Mouse (Mus musculus) midbrain, embryonic 11.5 days (tissue): ENCODE data around the gene Scin. TPM values are rescaled to one million over a fixed set of nuclear protein-coding genes. Genes with fewer than 3 reads are reported as not detected.

ENCODE experiments used
- ATAC-seq: fragments of 200-750 bp; cut with Nextera tagmentation; 2 replicates; pipeline ENCODE4 v1.8.0; 2017; ENCODE audit warnings: moderate TSS enrichment, moderate library complexity; ENCODE audit not compliant: low FRiP score
- DNase-seq: peaks from one replicate; pipeline ENCODE4 v3.0.0; 2015; ENCODE audit warnings: low spot score; ENCODE audit errors: missing footprints
- H3K27ac ChIP-seq: fragments of 300-500 bp; sonication (generic); 2 replicates; pipeline ENCODE4 v1.5.1; 2014; ENCODE audit warnings: low read depth, low read length
- H3K27me3 ChIP-seq: fragments of 300-500 bp; sonication (generic); 2 replicates; pipeline ENCODE4 v1.6.1; 2014; ENCODE audit warnings: mild to moderate bottlenecking, low read length, moderate library complexity, mixed read lengths; ENCODE audit not compliant: control insufficient read depth, insufficient read depth
- H3K36me3 ChIP-seq: fragments of 300-500 bp; sonication (generic); 2 replicates; pipeline ENCODE4 v1.6.1; 2014; ENCODE audit warnings: mild to moderate bottlenecking, low read length, moderate library complexity, mixed read lengths; ENCODE audit not compliant: control insufficient read depth, insufficient read depth
- H3K4me1 ChIP-seq: fragments of 300-500 bp; sonication (generic); 2 replicates; pipeline ENCODE4 v1.6.1; 2014; ENCODE audit warnings: low read length; ENCODE audit not compliant: control insufficient read depth, insufficient read depth
- H3K4me2 ChIP-seq: fragments of 300-500 bp; sonication (generic); 2 replicates; pipeline ENCODE4 v1.6.1; 2014; ENCODE audit warnings: mild to moderate bottlenecking, moderate library complexity
- H3K4me3 ChIP-seq: fragments of 300-500 bp; sonication (generic); 2 replicates; pipeline ENCODE4 v1.5.1; 2014; ENCODE audit warnings: low read depth, low read length
- H3K9ac ChIP-seq: fragments of 300-500 bp; sonication (generic); 2 replicates; pipeline ENCODE4 v1.6.1; 2014; ENCODE audit warnings: low read length
- H3K9me3 ChIP-seq: fragments of 300-500 bp; sonication (generic); 2 replicates; pipeline ENCODE4 v1.6.1; 2016; ENCODE audit warnings: low read length; ENCODE audit not compliant: control insufficient read depth
- WGBS: fragments of 180-500 bp; shearing (Covaris S2); extraction: QIAGEN DNeasy Blood & Tissue Kit; methylation state at CpG from one replicate; pipeline ENCODE4 v1.1.7; 2014; 5-methylcytosine and 5-hydroxymethylcytosine counted together
- polyA plus RNA-seq: library from polyadenylated mRNA; unstranded; fragments of >200 nt; fragmentation: Nextera tagmentation; extraction: Ambion mirVana; gene quantifications from 2 replicates; pipeline ENCODE4 v1.2.1, GENCODE M21; 2014

The Scin gene
- polyA plus RNA-seq, 1 experiment from 2014 or later, result 0.15 TPM

GRCm38 (mm10) chr12:40043816-40044585, 90.0 kb downstream of the Scin start:
- WGBS, result 88% methylated on average over 8 of the region's 8 CpGs

DNA sequence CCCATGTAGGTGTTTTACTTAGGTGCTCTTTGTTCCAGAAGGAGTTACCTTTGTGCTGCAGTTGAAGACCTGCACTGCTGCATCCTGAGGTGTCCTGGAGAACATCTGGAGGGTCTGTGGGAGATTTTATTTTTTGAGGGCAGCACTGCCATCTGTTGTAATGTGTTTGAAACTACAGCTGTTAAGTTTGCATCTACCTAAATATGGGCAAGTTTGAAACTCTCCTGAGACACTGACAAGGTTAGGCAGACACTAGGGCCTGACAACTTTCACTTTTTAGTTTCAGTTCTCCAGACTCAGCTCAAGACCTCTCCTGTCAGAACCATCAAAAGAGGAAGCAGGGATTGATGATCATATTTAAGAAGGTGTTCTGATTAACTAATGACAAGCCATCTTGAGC, 94.0 kb downstream of the Scin start:
- Histone ChIP-seq H3K9me3 (no peaks in the 10 kb centered on the region), H3K4me2 (no peak overlapping the region), H3K4me3 (no peak overlapping the region), H3K4me1 (peaks cover 4% of the 10 kb centered on the region; the same call in 1 of the 2 replicates), H3K27me3 (no peaks in the 10 kb centered on the region), H3K36me3 (no peaks in the 10 kb centered on the region), H3K27ac (no peak overlapping the region), H3K9ac (no peak overlapping the region)
- no peak for ATAC-seq
- peak; percentile 90 for DNase-seq

More at GRCm38 (mm10) chr12:40043816-40044585, 90.0 kb downstream of the Scin start:
- ATAC-seq, result no peak
- no peak overlapping the region for H3K27ac ChIP-seq
- H3K27me3 ChIP-seq, result no peaks in the 10 kb centered on the region
- no peak overlapping the region for H3K4me3 ChIP-seq
- no peak overlapping the region for H3K9ac ChIP-seq
- no peaks in the 10 kb centered on the region for H3K36me3 ChIP-seq
- H3K4me2 ChIP-seq, result no peak overlapping the region
- H3K9me3 ChIP-seq, result no peaks in the 10 kb centered on the region
- DNase-seq, result no peak
- H3K4me1 ChIP-seq, result no peaks in the 10 kb centered on the region

DNA sequence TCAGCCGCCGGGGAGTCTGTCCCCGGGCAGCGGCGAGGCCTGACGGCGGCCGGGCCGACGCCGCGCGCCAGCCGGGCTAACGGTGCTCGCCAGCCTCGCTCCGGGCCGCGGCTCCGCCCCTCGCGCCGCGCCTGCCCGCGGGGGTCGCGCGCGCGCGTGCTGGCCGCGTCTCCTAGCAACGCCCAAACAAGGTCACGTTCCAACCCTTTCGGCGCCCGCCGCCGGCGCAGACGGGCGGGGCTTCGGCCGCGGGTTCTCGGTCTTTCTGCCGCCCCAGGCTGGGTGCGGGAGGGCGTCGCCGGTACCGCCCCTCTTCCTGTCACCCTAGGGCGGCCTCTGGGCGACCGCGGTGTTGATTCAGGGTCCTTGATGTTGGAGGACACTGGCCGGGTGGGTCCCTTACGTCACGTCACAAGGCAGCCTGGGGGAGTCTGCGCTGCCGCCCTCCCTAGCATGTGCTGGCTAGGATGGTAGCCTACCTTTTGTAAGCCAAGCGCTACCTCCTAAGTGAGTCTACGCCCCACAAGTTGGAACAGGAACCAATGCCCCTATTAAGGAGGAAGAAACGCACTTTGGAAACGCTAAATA, 96.1 kb downstream of the Scin start, which contains the start of gene Arl4a:
Arl4a (minus strand) TSS at position 150 of the 588 bp plus-strand sequence.
- Histone ChIP-seq H3K4me3 (peak within 1 kb of the TSS; percentile 83), H3K4me1 (peaks cover 6% of the 10 kb centered on the region; the same call in 1 of the 2 replicates), H3K4me2 (peak within 1 kb of the TSS; percentile 71), H3K9ac (peak within 1 kb of the TSS; percentile 81), H3K36me3 (no peaks in the 10 kb centered on the region), H3K9me3 (no peaks in the 10 kb centered on the region), H3K27me3 (no peaks in the 10 kb centered on the region), H3K27ac (peak within 1 kb of the TSS; percentile 87)
- ATAC-seq (peak; percentile 89), DNase-seq (peak; percentile 98)
- under 1% methylated on average over 65 of the region's 68 CpGs for WGBS

- Histone ChIP-seq H3K9me3 (no peaks in the 10 kb centered on the region), H3K36me3 (no peaks in the 10 kb centered on the region), H3K27ac (peak overlapping the region; percentile 87), H3K27me3 (no peaks in the 10 kb centered on the region), H3K4me1 (peaks cover 6% of the 10 kb centered on the region; the same call in 1 of the 2 replicates), H3K9ac (peak overlapping the region; percentile 81), H3K4me2 (peak overlapping the region; percentile 71), H3K4me3 (peak overlapping the region; percentile 83)
- peak; percentile 99 for DNase-seq
- under 1% methylated on average over 60 of the region's 60 CpGs for WGBS
- peak; percentile 99 for ATAC-seq
Measured at GRCm38 (mm10) chr12:40037226-40037813, 96.7 kb downstream of the Scin start.

DNA sequence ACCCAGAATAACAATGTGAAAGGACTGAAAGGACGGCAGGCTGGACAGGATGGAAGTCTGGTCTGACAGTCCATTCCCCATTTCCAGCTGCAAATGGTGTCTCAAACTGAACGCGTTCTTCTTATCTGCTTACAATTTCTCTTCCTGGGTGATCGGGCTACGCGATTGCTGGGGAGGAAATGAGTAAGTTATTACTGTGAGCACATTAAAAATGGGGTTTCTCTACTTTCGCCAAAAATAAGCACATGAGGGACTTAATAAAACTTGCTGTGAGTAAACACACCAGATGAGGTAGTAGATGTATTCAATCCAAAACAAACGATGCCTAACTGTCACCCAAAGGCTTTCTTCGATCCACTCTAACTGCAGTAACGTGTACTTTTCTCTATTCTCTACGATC, 97.4 kb downstream of the Scin start:
- peak; percentile 92 for DNase-seq
- 5% methylated on average over 11 of the region's 11 CpGs for WGBS
- ATAC-seq, result no peak

GRCm38 (mm10) chr12:40035506-40035905, 98.5 kb downstream of the Scin start:
- peak overlapping the region; percentile 83 for H3K4me3 ChIP-seq
- no peaks in the 10 kb centered on the region for H3K27me3 ChIP-seq
- no peak overlapping the region for H3K27ac ChIP-seq
- peaks cover 6% of the 10 kb centered on the region; the same call in 1 of the 2 replicates for H3K4me1 ChIP-seq
- H3K9ac ChIP-seq, result no peak overlapping the region
- H3K9me3 ChIP-seq, result no peaks in the 10 kb centered on the region
- 75% methylated on average over 4 of the region's 4 CpGs for WGBS
- DNase-seq (no peak), ATAC-seq (no peak)
- H3K36me3 ChIP-seq, result no peaks in the 10 kb centered on the region
- peak overlapping the region; percentile 65 for H3K4me2 ChIP-seq

More for the DNA sequence above, 97.4 kb downstream of the Scin start:
- H3K27ac ChIP-seq, result peak overlapping the region; percentile 36
- H3K4me2 ChIP-seq, result peak overlapping the region; percentile 65
- H3K4me1 ChIP-seq, result peaks cover 6% of the 10 kb centered on the region; the same call in 1 of the 2 replicates
- no peaks in the 10 kb centered on the region for H3K36me3 ChIP-seq
- H3K4me3 ChIP-seq, result peak overlapping the region; percentile 83
- peak overlapping the region; percentile 76 for H3K9ac ChIP-seq
- no peaks in the 10 kb centered on the region for H3K9me3 ChIP-seq
- no peaks in the 10 kb centered on the region for H3K27me3 ChIP-seq

DNA sequence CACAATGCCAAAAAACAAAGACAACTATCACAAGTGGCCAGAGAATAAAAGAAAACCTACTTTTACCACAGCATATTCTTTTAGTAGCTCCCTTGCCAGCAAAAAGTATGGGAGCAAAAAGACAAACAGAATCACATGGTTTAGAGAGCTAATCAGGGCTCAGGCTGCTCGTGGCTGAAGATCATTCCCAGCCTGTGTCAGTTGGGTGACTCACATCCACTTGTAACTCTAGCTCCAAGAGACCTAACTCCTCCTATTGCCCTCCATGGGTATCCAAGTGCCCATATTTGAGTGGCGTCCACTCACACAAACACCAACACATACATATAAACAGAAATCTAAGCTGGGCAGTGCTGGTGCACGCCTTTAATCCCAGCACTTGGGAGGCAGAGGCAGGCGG, 104.8 kb downstream of the Scin start:
- WGBS, result 84% methylated on average over 4 of the region's 4 CpGs
- H3K36me3 ChIP-seq, result no peaks in the 10 kb centered on the region
- no peak overlapping the region for H3K9ac ChIP-seq

DNA sequence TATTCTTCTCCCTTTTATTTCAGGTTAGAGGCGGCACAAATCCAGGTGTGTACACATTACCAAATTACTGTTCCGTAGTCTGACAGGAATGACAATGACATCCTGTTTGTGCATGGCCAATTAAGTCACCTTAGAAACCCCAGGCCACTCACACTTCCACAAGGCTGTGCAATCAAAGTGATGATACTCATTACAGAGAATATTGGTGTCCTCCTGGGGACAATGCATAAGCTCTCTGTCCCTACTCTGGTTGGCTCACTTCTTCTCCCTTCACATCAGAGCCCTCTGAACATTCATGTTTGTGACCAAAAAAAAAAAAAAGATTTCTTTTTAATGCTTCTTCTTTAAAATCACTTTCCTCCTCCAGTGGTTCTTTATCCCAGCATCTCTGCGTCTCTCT, 106.2 kb downstream of the Scin start:
- H3K4me3 ChIP-seq, result no peak overlapping the region
- H3K9ac ChIP-seq, result no peak overlapping the region
- ATAC-seq (no peak), DNase-seq (peak; percentile 47)
- H3K9me3 ChIP-seq, result no peaks in the 10 kb centered on the region
- H3K27ac ChIP-seq, result no peak overlapping the region
- no peaks in the 10 kb centered on the region for H3K4me1 ChIP-seq
- H3K27me3 ChIP-seq, result no peaks in the 10 kb centered on the region
- WGBS, result 93% methylated on average over 3 of the region's 3 CpGs
- H3K4me2 ChIP-seq, result no peak overlapping the region
- no peaks in the 10 kb centered on the region for H3K36me3 ChIP-seq

More for the DNA sequence above, 104.8 kb downstream of the Scin start:
- H3K27ac ChIP-seq, result no peak overlapping the region
- no peaks in the 10 kb centered on the region for H3K9me3 ChIP-seq
- H3K4me3 ChIP-seq, result no peak overlapping the region
- H3K4me1 ChIP-seq, result no peaks in the 10 kb centered on the region
- DNase-seq (peak; percentile 53), ATAC-seq (no peak)
- no peak overlapping the region for H3K4me2 ChIP-seq
- no peaks in the 10 kb centered on the region for H3K27me3 ChIP-seq

GRCm38 (mm10) chr12:40027444-40027843, 106.6 kb downstream of the Scin start:
- Histone ChIP-seq H3K9ac (no peak overlapping the region), H3K27ac (no peak overlapping the region), H3K4me1 (no peaks in the 10 kb centered on the region), H3K4me2 (no peak overlapping the region), H3K36me3 (no peaks in the 10 kb centered on the region), H3K4me3 (no peak overlapping the region), H3K27me3 (no peaks in the 10 kb centered on the region), H3K9me3 (no peaks in the 10 kb centered on the region)
- 86% methylated on average over 3 of the region's 3 CpGs for WGBS
- DNase-seq (no peak), ATAC-seq (no peak)
